Mouse (Mus musculus) hindbrain, postnatal 0 days (tissue): ENCODE measurements at regions not wholly inside any gene's neighbourhood (a gene's known extent, or its start where the extent isn't known, plus 50 kb on each side); places are given as distances from the start of the nearest gene placed in this dataset.

Experiments
- ATAC-seq: fragments of 200-750 bp; cut with Nextera tagmentation; 2 replicates; pipeline ENCODE4 v1.8.0; 2017; ENCODE audit warnings: mild to moderate bottlenecking, moderate TSS enrichment, moderate library complexity
- DNase-seq: peaks from one replicate; pipeline ENCODE4 v3.0.0-alpha.2; 2015; ENCODE audit warnings: low spot score
- H3K27ac ChIP-seq: fragments of 300-500 bp; sonication (generic); 2 replicates; pipeline ENCODE4 v1.5.1; 2014; ENCODE audit warnings: mild to moderate bottlenecking
- H3K27me3 ChIP-seq: fragments of 300-500 bp; sonication (generic); 2 replicates; pipeline ENCODE4 v1.6.1; 2014; ENCODE audit warnings: low read length, mixed read lengths; ENCODE audit not compliant: insufficient read depth
- H3K36me3 ChIP-seq: fragments of 300-500 bp; sonication (generic); 2 replicates; pipeline ENCODE4 v1.6.1; 2014; ENCODE audit warnings: low read length, mixed read lengths; ENCODE audit not compliant: insufficient read depth
- H3K4me1 ChIP-seq: fragments of 300-500 bp; sonication (generic); 2 replicates; pipeline ENCODE4 v1.6.1; 2014; ENCODE audit warnings: antibody characterized with exemption, low read length, mixed read lengths; ENCODE audit not compliant: insufficient read depth
- H3K4me2 ChIP-seq: fragments of 300-500 bp; sonication (generic); 2 replicates; pipeline ENCODE4 v1.6.1; 2014; ENCODE audit warnings: low read depth, mild to moderate bottlenecking, low read length, moderate library complexity, mixed read lengths
- H3K4me3 ChIP-seq: fragments of 300-500 bp; sonication (generic); 2 replicates; pipeline ENCODE4 v1.5.1; 2014; ENCODE audit warnings: low read length
- H3K9ac ChIP-seq: fragments of 300-500 bp; sonication (generic); replicated peaks from 2 replicates; pipeline ENCODE4 v1.6.1; 2014; ENCODE audit warnings: mild to moderate bottlenecking, low read length, moderate library complexity, mixed read lengths
- H3K9me3 ChIP-seq: fragments of 300-500 bp; sonication (generic); 2 replicates; pipeline ENCODE4 v1.6.1; 2016; ENCODE audit warnings: low read length, mixed read lengths
- CTCF ChIP-seq: IDR thresholded peaks from 2 replicates; pipeline ENCODE4 v1.5.1; 2016; ENCODE audit warnings: antibody characterized with exemption, control low read depth, low read depth
- WGBS: fragments of 180-500 bp; shearing (Covaris S2); extraction: QIAGEN DNeasy Blood & Tissue Kit; methylation state at CpG from one replicate; pipeline ENCODE4 v1.1.7; 2014; 5-methylcytosine and 5-hydroxymethylcytosine counted together

- no peak for DNase-seq
- no peaks in the 10 kb centered on the region for H3K27me3 ChIP-seq
- H3K4me1 ChIP-seq = no peaks in the 10 kb centered on the region
- H3K36me3 ChIP-seq = no peaks in the 10 kb centered on the region
- H3K4me3 ChIP-seq = no peak overlapping the region
- no peak overlapping the region for H3K9ac ChIP-seq
- no peak for ATAC-seq
- no peak overlapping the region for H3K27ac ChIP-seq
- H3K9me3 ChIP-seq = peaks cover 2% of the 10 kb centered on the region
- H3K4me2 ChIP-seq = no peak overlapping the region
- no peak for TF ChIP-seq CTCF
Observed at GRCm38 (mm10) chr1:90536105-90536504, 66.7 kb upstream of the Cops8 start.

GRCm38 (mm10) chr1:90543801-90544795 is 58.7 kb upstream of the Cops8 start:
- TF ChIP-seq CTCF = no peak
- Histone ChIP-seq H3K27ac (no peak overlapping the region), H3K9me3 (peaks cover 7% of the 10 kb centered on the region; the same call in 1 of the 2 replicates), H3K4me1 (no peaks in the 10 kb centered on the region), H3K36me3 (no peaks in the 10 kb centered on the region), H3K9ac (no peak overlapping the region), H3K4me3 (no peak overlapping the region), H3K4me2 (no peak overlapping the region), H3K27me3 (no peaks in the 10 kb centered on the region)
- DNase-seq = no peak
- no peak for ATAC-seq
- 34% methylated on average over 19 of the region's 19 CpGs for WGBS

GRCm38 (mm10) chr1:90544821-90545536 is 57.8 kb upstream of the Cops8 start:
- Histone ChIP-seq H3K9ac (no peak overlapping the region), H3K9me3 (peaks cover 7% of the 10 kb centered on the region; the same call in 1 of the 2 replicates), H3K4me3 (no peak overlapping the region), H3K4me2 (no peak overlapping the region), H3K4me1 (no peaks in the 10 kb centered on the region), H3K27me3 (no peaks in the 10 kb centered on the region), H3K36me3 (no peaks in the 10 kb centered on the region), H3K27ac (no peak overlapping the region)
- 36% methylated on average over 9 of the region's 9 CpGs for WGBS
- ATAC-seq (no peak), DNase-seq (no peak)
- no peak for TF ChIP-seq CTCF

GRCm38 (mm10) chr1:90552644-90553043 is 50.1 kb upstream of the Cops8 start:
- H3K9me3 ChIP-seq = no peaks in the 10 kb centered on the region
- H3K4me1 ChIP-seq = no peaks in the 10 kb centered on the region
- no peak overlapping the region for H3K27ac ChIP-seq
- DNase-seq (no peak), ATAC-seq (no peak)
- no peaks in the 10 kb centered on the region for H3K36me3 ChIP-seq
- no peak overlapping the region for H3K4me2 ChIP-seq
- WGBS = 85% methylated on average over 5 of the region's 6 CpGs
- no peak for TF ChIP-seq CTCF
- no peak overlapping the region for H3K4me3 ChIP-seq
- no peak overlapping the region for H3K9ac ChIP-seq
- H3K27me3 ChIP-seq = no peaks in the 10 kb centered on the region
